Mouse (Mus musculus) cerebellum, adult 2 months (tissue): Measurements from ENCODE around the gene Unkl.

Source experiments
- CTCF ChIP-seq: fragments of 200-500 bp; IDR thresholded peaks from 2 replicates; pipeline ENCODE4 v1.5.1; 2011; ENCODE audit warnings: low read depth, mild to moderate bottlenecking, control low read depth, low read length, moderate library complexity, borderline replicate concordance; ENCODE audit not compliant: insufficient read depth
- POLR2A ChIP-seq: fragments of 200-500 bp; IDR thresholded peaks from 2 replicates; pipeline ENCODE4 v1.6.1; 2011; ENCODE audit warnings: low read length, control low read depth, borderline replicate concordance; ENCODE audit not compliant: insufficient read depth

GRCm38 (mm10) chr17:25270795-25271335, 82.7 kb downstream of the Unkl start:
- TF ChIP-seq POLR2A: no peak
- no peak for TF ChIP-seq CTCF
